Mouse (Mus musculus): ENCODE data around the gene Mettl21a. TPM values are rescaled to one million over a fixed set of nuclear protein-coding genes. Genes with fewer than 3 reads are reported as not detected.
"Not testable (repeated sequence)": the region's sequence is repeated elsewhere in the genome, so short reads cannot be mapped to it uniquely, and the experiment has no call there.

Mettl21a gene
- not detected in 2 replicates for polyA plus RNA-seq (2012; ENCODE audit: insufficient read depth, insufficient read length, low replicate concordance, missing spikeins)

DNA sequence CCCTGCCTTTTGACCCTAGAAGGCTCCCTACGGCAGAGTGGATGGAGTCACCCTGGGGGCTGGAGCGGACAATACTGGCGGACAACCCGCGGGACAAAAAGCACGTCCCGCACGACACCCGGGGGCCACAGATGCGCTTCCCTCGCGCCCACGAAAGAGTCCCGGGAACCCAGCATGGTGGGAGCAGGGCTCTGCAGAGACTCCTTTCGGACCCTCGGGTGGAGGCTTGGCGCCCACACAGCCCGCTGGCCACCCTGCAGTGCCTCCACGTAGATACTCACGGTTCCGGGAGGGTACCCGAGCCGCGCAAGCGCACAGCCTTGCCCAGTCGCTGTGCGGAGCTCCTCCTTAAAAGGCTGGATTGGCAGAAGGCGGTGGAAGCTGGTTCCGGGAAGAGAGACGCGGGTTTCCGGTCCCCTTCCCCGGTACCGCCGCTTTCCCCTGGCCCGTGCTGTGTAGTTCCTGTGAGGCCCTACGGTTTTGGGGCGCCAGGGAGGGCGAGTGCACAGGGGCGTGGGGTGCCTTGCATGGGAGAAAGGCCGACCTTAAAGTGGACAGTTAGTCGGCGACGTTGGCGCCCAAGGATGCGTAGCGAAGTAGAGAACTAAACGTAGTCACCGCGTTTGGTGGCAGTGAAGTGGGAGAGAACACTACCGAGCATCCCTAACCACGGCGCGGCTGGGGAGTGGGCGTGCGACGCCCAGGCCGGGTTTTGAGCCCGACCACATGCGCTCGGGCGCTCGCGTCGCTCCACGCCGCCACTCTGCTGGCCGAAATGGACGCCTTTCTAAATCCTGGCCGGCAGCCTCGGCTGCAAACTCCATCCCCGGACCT, at the start of gene Mettl21a:
Gene Mettl21a (minus strand): TSS at position 362 of the 834 bp plus-strand sequence.
- under 1% methylated on average over 72 of the region's 72 CpGs for WGBS
- Histone ChIP-seq H3K27ac (ENCODE audit: insufficient read depth, low read depth, low read length) (peak within 1 kb of the TSS; percentile 96), H3K4me3 (ENCODE audit: insufficient read depth, low read depth, low read length) (peak within 1 kb of the TSS; percentile 82), H3K4me1 (ENCODE audit: control insufficient read depth, insufficient read depth, low read length) (peaks cover 22% of the 10 kb centered on the region)
- no peak for TF ChIP-seq CTCF (IDR thresholded peaks at IDR 0.05; ENCODE audit: insufficient read depth, low read depth, low read length)
- peak; percentile 94 for TF ChIP-seq POLR2A (IDR thresholded peaks at IDR 0.05; ENCODE audit: insufficient read depth, low read depth, low read length)

DNA sequence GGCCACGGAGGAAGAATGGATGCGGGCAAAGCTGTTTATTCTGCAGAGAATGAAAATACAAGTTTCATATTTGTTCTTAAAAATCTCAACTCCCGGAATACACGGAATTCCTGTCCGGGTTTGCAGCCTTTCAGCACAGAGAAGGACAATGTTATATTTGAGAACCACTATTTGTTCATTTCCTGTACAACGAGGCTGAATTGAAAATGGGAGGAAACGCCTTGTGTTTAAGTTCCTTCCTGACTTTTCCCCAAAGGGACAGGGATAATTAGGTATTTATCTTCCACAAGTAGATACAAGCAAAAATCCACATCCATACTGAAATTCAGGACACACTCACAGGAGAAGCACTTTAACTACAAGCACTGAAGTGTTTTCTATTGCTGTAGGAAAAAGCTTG, 41.8 kb upstream of the Mettl21a start:
- H3K4me1 ChIP-seq (ENCODE audit: control insufficient read depth, insufficient read depth, low read length), result no peaks in the 10 kb centered on the region; the same call in 1 of the 2 replicates
- H3K4me3 ChIP-seq (ENCODE audit: insufficient read depth, low read depth, low read length), result no peak overlapping the region
- H3K27ac ChIP-seq (ENCODE audit: insufficient read depth, low read depth, low read length), result no peak overlapping the region
- TF ChIP-seq CTCF (IDR thresholded peaks at IDR 0.05; ENCODE audit: insufficient read depth, low read depth, low read length) (no peak), POLR2A (IDR thresholded peaks at IDR 0.05; ENCODE audit: insufficient read depth, low read depth, low read length) (no peak)
- 57% methylated on average over 7 of the region's 7 CpGs for WGBS

DNA sequence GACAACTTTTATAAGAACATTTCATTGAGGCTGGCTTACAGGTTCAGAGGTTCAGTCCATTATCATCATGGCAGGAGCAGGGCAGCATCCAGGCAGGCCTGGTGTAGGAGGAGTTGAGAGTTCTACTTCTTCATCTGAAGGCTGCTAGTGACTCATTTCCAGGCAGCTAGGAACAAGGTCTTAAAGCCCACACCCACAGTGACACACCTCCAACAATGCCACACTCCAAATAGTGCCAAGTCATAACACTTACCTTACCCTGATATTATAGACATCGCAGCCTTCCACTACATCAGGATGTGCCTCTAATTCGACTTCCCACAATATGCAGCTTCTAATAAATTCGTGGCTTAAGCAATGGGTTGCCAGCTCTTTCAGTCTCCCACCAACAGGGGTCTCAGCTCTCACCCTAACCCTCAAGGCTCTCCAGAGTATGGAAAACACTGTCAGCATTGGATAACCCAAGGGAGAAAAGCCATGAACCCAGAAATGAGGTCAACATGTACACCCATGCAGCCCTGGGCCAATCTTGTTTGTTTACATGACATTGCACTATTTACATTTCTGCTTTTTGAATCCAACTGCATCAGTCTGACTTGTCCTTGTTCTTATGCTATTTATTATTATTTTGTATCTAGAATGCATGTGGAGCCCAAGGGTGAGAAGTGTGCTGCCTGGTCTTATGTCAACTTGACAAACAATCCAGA, 39.5 kb upstream of the Mettl21a start:
- TF ChIP-seq POLR2A (IDR thresholded peaks at IDR 0.05; ENCODE audit: insufficient read depth, low read depth, low read length) (no peak), CTCF (IDR thresholded peaks at IDR 0.05; ENCODE audit: insufficient read depth, low read depth, low read length) (no peak)

DNA sequence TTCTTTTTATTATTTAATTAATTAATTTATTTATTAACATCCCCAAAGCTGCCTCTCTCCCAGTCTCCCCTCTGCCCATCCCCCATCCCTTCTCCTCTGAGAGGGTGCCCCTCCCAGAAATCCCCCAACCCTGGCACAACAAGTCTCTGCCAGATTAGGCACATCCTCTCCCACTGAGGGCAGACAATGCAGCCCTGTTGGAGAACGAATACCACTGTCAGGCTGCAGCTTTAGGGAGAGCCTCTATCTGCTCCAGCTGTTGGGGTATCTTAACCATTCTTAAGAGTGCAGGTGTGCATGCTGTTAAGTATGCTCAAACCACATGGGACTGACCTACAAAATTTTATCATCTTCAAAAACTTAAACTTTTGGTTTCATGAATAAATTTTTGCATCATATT, 38.4 kb upstream of the Mettl21a start:
- H3K4me3 ChIP-seq (ENCODE audit: insufficient read depth, low read depth, low read length), result no peak overlapping the region
- WGBS, result 44% methylated on average over 1 of the region's 1 CpGs
- TF ChIP-seq CTCF (IDR thresholded peaks at IDR 0.05; ENCODE audit: insufficient read depth, low read depth, low read length) (no peak), POLR2A (IDR thresholded peaks at IDR 0.05; ENCODE audit: insufficient read depth, low read depth, low read length) (no peak)

More for the DNA sequence above, 39.5 kb upstream of the Mettl21a start:
- peaks cover 6% of the 10 kb centered on the region; the same call in 1 of the 2 replicates for H3K4me1 ChIP-seq (ENCODE audit: control insufficient read depth, insufficient read depth, low read length)
- H3K27ac ChIP-seq (ENCODE audit: insufficient read depth, low read depth, low read length), result no peak overlapping the region
- WGBS, result 62% methylated on average over 3 of the region's 3 CpGs
- no peak overlapping the region for H3K4me3 ChIP-seq (ENCODE audit: insufficient read depth, low read depth, low read length)

DNA sequence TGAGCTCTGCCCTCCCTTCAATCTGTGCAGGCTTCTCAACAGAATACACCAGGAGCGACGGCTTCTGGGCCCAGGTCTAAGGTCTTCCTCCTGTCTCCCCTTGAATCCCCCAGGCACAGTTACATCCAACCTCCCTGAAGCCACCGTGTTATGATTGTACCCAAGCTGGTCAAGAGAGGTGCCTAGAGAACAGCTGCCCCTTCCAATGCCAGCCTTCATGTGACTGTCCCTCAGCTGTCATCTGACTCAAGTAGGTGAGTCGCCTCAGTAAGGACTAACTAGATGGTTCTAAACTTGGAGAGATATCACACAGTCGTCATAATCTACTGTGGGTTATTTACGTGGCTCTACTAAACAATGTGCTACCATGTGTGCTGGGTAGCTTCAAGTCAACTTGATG, 36.7 kb upstream of the Mettl21a start:
- Histone ChIP-seq H3K4me3 (ENCODE audit: insufficient read depth, low read depth, low read length) (no peak overlapping the region), H3K27ac (ENCODE audit: insufficient read depth, low read depth, low read length) (no peak overlapping the region), H3K4me1 (ENCODE audit: control insufficient read depth, insufficient read depth, low read length) (peaks cover 9% of the 10 kb centered on the region; the same call in 1 of the 2 replicates)
- no peak for TF ChIP-seq POLR2A (IDR thresholded peaks at IDR 0.05; ENCODE audit: insufficient read depth, low read depth, low read length)
- TF ChIP-seq CTCF (IDR thresholded peaks at IDR 0.05; ENCODE audit: insufficient read depth, low read depth, low read length), result no peak
- 97% methylated on average over 6 of the region's 6 CpGs for WGBS

More for the DNA sequence above, 38.4 kb upstream of the Mettl21a start:
- H3K4me1 ChIP-seq (ENCODE audit: control insufficient read depth, insufficient read depth, low read length), result peaks cover 6% of the 10 kb centered on the region; the same call in 1 of the 2 replicates
- H3K27ac ChIP-seq (ENCODE audit: insufficient read depth, low read depth, low read length), result no peak overlapping the region

DNA sequence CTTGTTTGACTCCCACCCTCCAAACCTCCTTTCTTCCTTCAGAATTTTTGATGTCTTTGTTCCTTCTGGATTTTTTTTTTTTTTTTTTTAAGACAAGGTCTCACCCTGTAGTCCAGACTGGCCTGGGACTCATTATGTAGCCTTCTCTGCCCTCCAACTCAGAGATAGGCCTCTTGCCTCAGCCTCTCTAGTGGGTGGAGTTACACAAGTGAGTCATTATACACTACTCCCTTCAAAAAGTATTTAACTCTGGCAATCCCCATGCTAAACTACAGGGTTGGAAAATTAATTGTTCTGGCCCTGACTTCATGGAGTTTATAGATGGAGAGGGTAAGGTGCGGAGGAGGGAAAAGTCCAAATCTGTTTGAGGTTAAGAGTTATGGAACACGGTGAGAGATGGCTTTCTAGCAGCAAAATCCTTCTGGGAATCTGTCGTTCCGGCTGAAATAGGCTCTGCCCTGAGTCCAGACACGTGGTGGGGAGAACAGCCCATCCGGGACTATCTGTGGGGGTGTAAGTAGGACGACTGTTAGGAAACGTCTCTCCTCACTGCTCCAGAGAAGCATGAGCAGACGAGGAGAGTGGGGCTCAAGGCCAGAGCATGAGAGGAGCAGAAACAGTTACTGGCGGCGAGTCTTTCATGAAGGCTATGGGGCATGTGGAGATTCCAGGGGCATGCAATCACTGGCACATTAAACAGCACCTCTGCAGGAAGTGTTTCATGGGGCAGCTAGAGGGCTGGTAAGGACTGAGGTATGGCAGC, 32.5 kb upstream of the Mettl21a start:
- no peak overlapping the region for H3K27ac ChIP-seq (ENCODE audit: insufficient read depth, low read depth, low read length)
- no peak for TF ChIP-seq POLR2A (IDR thresholded peaks at IDR 0.05; ENCODE audit: insufficient read depth, low read depth, low read length)
- no peak for TF ChIP-seq CTCF (IDR thresholded peaks at IDR 0.05; ENCODE audit: insufficient read depth, low read depth, low read length)
- WGBS, result 65% methylated on average over 11 of the region's 11 CpGs
- peaks cover 9% of the 10 kb centered on the region; the same call in 1 of the 2 replicates for H3K4me1 ChIP-seq (ENCODE audit: control insufficient read depth, insufficient read depth, low read length)
- no peak overlapping the region for H3K4me3 ChIP-seq (ENCODE audit: insufficient read depth, low read depth, low read length)

DNA sequence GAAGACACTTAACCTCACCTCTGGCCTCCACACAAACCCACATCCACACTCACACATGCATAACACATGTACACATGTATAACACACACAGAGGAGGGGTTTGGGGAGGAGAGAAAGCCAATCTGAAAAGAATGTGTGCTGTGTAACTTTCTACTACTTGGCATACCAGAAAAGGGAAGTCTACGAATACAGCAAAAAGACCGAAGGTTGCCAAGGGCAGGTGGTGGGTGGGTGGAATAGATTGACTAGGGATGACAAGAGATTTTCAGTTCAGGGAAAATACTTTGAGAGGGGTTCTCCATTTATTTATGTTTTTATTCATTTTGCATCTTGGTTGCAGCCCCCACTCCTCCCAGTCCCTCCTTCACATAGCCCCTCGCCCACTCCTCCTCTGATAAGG, 27.5 kb upstream of the Mettl21a start:
- Histone ChIP-seq H3K4me1 (ENCODE audit: control insufficient read depth, insufficient read depth, low read length) (no peaks in the 10 kb centered on the region), H3K4me3 (ENCODE audit: insufficient read depth, low read depth, low read length) (no peak overlapping the region), H3K27ac (ENCODE audit: insufficient read depth, low read depth, low read length) (no peak overlapping the region)
- 96% methylated on average over 3 of the region's 3 CpGs for WGBS
- TF ChIP-seq POLR2A (IDR thresholded peaks at IDR 0.05; ENCODE audit: insufficient read depth, low read depth, low read length) (no peak), CTCF (IDR thresholded peaks at IDR 0.05; ENCODE audit: insufficient read depth, low read depth, low read length) (no peak)

DNA sequence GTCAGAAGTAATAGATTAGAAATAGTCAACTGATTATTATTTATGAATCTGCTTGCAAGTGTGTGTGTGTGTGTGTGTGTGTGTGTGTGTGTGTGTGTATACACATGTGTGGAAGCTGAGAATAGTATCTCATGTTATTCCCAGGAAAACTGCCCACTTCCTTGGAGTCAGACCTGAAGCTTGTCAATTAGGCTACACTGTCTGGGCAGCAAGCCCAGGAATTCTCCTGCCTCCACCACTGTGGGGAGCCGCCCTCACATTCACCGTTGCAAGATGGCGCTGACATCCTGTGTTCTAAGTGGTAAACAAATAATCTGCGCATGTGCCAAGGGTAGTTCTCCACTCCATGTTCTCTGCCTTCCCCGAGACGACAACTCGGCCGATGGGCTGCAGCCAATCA, 25.5 kb upstream of the Mettl21a start:
- not testable (repeated sequence) for H3K4me1 ChIP-seq (ENCODE audit: control insufficient read depth, insufficient read depth, low read length); H3K4me3 ChIP-seq (ENCODE audit: insufficient read depth, low read depth, low read length); H3K27ac ChIP-seq (ENCODE audit: insufficient read depth, low read depth, low read length)
- WGBS, result 79% methylated on average over 8 of the region's 8 CpGs

All from olfactory bulb, adult 2 months (tissue).